ENCODE assay signal across 9 mouse cellular contexts in genomic region chr2:53029716-53030431, GRCm38 (mm10).
DNase-seq lines count a peak whose midpoint lies in the region; ATAC-seq and TF ChIP-seq lines count a peak whose summit lies in the region.
"Had no signal": no experiment of that assay in that cellular context is flagged by ENCODE, and none has a peak within 500 bp of the region (broad histone marks: within the 10 kb centered on the region; RNA-seq: fewer than 3 reads in every experiment).

No protein-coding gene starts in this region.

- no peak overlapping the region for H3K4me3 ChIP-seq in lung, embryonic 14.5 days (ENCODE audit: low read depth, low read length)
- no peak overlapping the region for H3K4me3 ChIP-seq in lung, adult 2 months (replicated peaks; ENCODE audit: extremely low read depth, low read depth, low read length)
- H3K4me3 ChIP-seq in embryonic facial prominence, embryonic 14.5 days (ENCODE audit: low read depth, low read length) = no peak overlapping the region
- no peak overlapping the region for H3K4me3 ChIP-seq in hindbrain, embryonic 11.5 days (ENCODE audit: low read depth, low read length)
- no peak overlapping the region for H3K4me3 ChIP-seq in neural tube, embryonic 15.5 days (replicated peaks)
- no peak overlapping the region for H3K4me3 ChIP-seq in cerebellum, adult 2 months (replicated peaks; ENCODE audit: insufficient read depth, low read depth, low read length)
- H3K4me3 ChIP-seq in liver, embryonic 12.5 days = no peak overlapping the region
- H3K4me3 ChIP-seq: liver, embryonic 13.5 days had no signal

- H3K4me1 ChIP-seq in lung, embryonic 14.5 days (ENCODE audit: insufficient read depth) = peaks cover 12% of the 10 kb centered on the region
- H3K4me1 ChIP-seq in lung, adult 2 months (ENCODE audit: control insufficient read depth, insufficient read depth, low read length) = peaks cover 3% of the 10 kb centered on the region
- peaks cover 32% of the 10 kb centered on the region for H3K4me1 ChIP-seq in embryonic facial prominence, embryonic 14.5 days (ENCODE audit: control insufficient read depth, insufficient read depth, low read length)
- H3K4me1 ChIP-seq in hindbrain, embryonic 11.5 days (replicated peaks; ENCODE audit: control insufficient read depth, insufficient read depth, low read length) = no peaks in the 10 kb centered on the region
- H3K4me1 ChIP-seq in neural tube, embryonic 15.5 days = 0 out of 2 replicates have a peak, but pooled peaks cover 8% of the 10 kb centered on the region
- H3K4me1 ChIP-seq in cerebellum, adult 2 months (ENCODE audit: control insufficient read depth, insufficient read depth, low read length) = no peaks in the 10 kb centered on the region
- H3K4me1 ChIP-seq in liver, embryonic 12.5 days = peaks cover 7% of the 10 kb centered on the region; the same call in 1 of the 2 replicates
- H3K4me1 ChIP-seq: liver, embryonic 13.5 days had no signal

- no peaks in the 10 kb centered on the region for H3K9me3 ChIP-seq in lung, embryonic 14.5 days (ENCODE audit: low read depth, low read length)
- no peaks in the 10 kb centered on the region for H3K9me3 ChIP-seq in embryonic facial prominence, embryonic 14.5 days (ENCODE audit: control insufficient read depth, low read length)
- H3K9me3 ChIP-seq in hindbrain, embryonic 11.5 days (ENCODE audit: control insufficient read depth, low read length) = no peaks in the 10 kb centered on the region
- H3K9me3 ChIP-seq in neural tube, embryonic 15.5 days (replicated peaks) = no peaks in the 10 kb centered on the region
- no peaks in the 10 kb centered on the region for H3K9me3 ChIP-seq in liver, embryonic 12.5 days (replicated peaks)
- H3K9me3 ChIP-seq: liver, embryonic 13.5 days had no signal

- ATAC-seq in lung, embryonic 14.5 days (ENCODE audit: insufficient read depth) = peak; percentile 87
- ATAC-seq in embryonic facial prominence, embryonic 14.5 days (ENCODE audit: low read depth) = peak; percentile 86
- no peak for ATAC-seq in hindbrain, embryonic 11.5 days (ENCODE audit: low FRiP score)
- ATAC-seq in neural tube, embryonic 15.5 days (ENCODE audit: low FRiP score) = no peak
- no peak for ATAC-seq in liver, embryonic 12.5 days

- TF ChIP-seq CTCF in lung, embryonic 14.5 days (IDR thresholded peaks at IDR 0.05; ENCODE audit: low read depth) = peak; percentile 36; the same call in 1 of the 2 replicates
- TF ChIP-seq CTCF in lung, adult 2 months (IDR thresholded peaks at IDR 0.05; ENCODE audit: insufficient read depth, low read length) = no peak
- no peak for TF ChIP-seq CTCF in cerebellum, adult 2 months (IDR thresholded peaks at IDR 0.05; ENCODE audit: borderline replicate concordance, insufficient read depth, low read depth, low read length)

- H3K27me3 ChIP-seq in lung, embryonic 14.5 days (ENCODE audit: insufficient read depth, low read length) = no peaks in the 10 kb centered on the region
- H3K27me3 ChIP-seq in embryonic facial prominence, embryonic 14.5 days (replicated peaks; ENCODE audit: control insufficient read depth, insufficient read depth, low read length) = no peaks in the 10 kb centered on the region
- H3K27me3 ChIP-seq in hindbrain, embryonic 11.5 days (ENCODE audit: control insufficient read depth, insufficient read depth, low read length) = no peaks in the 10 kb centered on the region
- H3K27me3 ChIP-seq in neural tube, embryonic 15.5 days (replicated peaks) = no peaks in the 10 kb centered on the region
- no peaks in the 10 kb centered on the region for H3K27me3 ChIP-seq in cerebellum, adult 2 months (ENCODE audit: control insufficient read depth, insufficient read depth, low read length)
- H3K27me3 ChIP-seq in liver, embryonic 12.5 days (replicated peaks) = no peaks in the 10 kb centered on the region
- H3K27me3 ChIP-seq: liver, embryonic 13.5 days had no signal

- no peaks in the 10 kb centered on the region for H3K36me3 ChIP-seq in lung, embryonic 14.5 days (ENCODE audit: insufficient read depth)
- no peaks in the 10 kb centered on the region for H3K36me3 ChIP-seq in embryonic facial prominence, embryonic 14.5 days (ENCODE audit: control insufficient read depth, insufficient read depth, low read length)
- no peaks in the 10 kb centered on the region for H3K36me3 ChIP-seq in hindbrain, embryonic 11.5 days (ENCODE audit: control insufficient read depth, insufficient read depth, low read length)
- no peaks in the 10 kb centered on the region for H3K36me3 ChIP-seq in neural tube, embryonic 15.5 days
- H3K36me3 ChIP-seq in liver, embryonic 12.5 days = no peaks in the 10 kb centered on the region
- H3K36me3 ChIP-seq: liver, embryonic 13.5 days had no signal

- 38% methylated on average over 7 of the region's 7 CpGs for WGBS in lung, embryonic 14.5 days
- 51% methylated on average over 7 of the region's 7 CpGs for WGBS in lung, adult 2 months
- 36% methylated on average over 7 of the region's 7 CpGs for WGBS in embryonic facial prominence, embryonic 14.5 days
- WGBS in hindbrain, embryonic 11.5 days = 51% methylated on average over 7 of the region's 7 CpGs
- 65% methylated on average over 7 of the region's 7 CpGs for WGBS in neural tube, embryonic 15.5 days
- 63% methylated on average over 7 of the region's 7 CpGs for WGBS in cerebellum, adult 2 months
- 73% methylated on average over 7 of the region's 7 CpGs for WGBS in liver, embryonic 12.5 days (ENCODE audit: insufficient replicate concordance)

- TF ChIP-seq POLR2A in lung, adult 2 months (IDR thresholded peaks at IDR 0.05; ENCODE audit: borderline replicate concordance, extremely low read depth, low read depth, low read length) = no peak
- no peak for TF ChIP-seq POLR2A in cerebellum, adult 2 months (IDR thresholded peaks at IDR 0.05; ENCODE audit: borderline replicate concordance, insufficient read depth, low read length)

- DNase-seq in lung, embryonic 14.5 days = peak; percentile 93
- no peak for DNase-seq in lung, adult 2 months
- peak; percentile 96 for DNase-seq in embryonic facial prominence, embryonic 14.5 days (ENCODE audit: low spot score)
- peak; percentile 28 for DNase-seq in hindbrain, embryonic 11.5 days (ENCODE audit: low spot score)
- DNase-seq in adrenal gland, postnatal 10 days = no peak
- no peak for DNase-seq in cerebellum, adult 2 months
- DNase-seq: liver, embryonic 13.5 days had no signal

- no peak overlapping the region for H3K9ac ChIP-seq in lung, embryonic 14.5 days
- no peak overlapping the region for H3K9ac ChIP-seq in embryonic facial prominence, embryonic 14.5 days (ENCODE audit: low read depth, low read length)
- no peak overlapping the region for H3K9ac ChIP-seq in hindbrain, embryonic 11.5 days (ENCODE audit: low read depth, low read length)
- H3K9ac ChIP-seq in neural tube, embryonic 15.5 days (replicated peaks) = no peak overlapping the region
- H3K9ac ChIP-seq in liver, embryonic 12.5 days = no peak overlapping the region
- H3K9ac ChIP-seq: liver, embryonic 13.5 days had no signal

- peak overlapping the region; percentile 95 for H3K27ac ChIP-seq in lung, embryonic 14.5 days (ENCODE audit: low read depth)
- H3K27ac ChIP-seq in embryonic facial prominence, embryonic 14.5 days (replicated peaks; ENCODE audit: low read depth, low read length) = peak overlapping the region; percentile 90
- 0 out of 2 replicates have a peak overlapping the region, but pooled peaks have one; percentile 17 for H3K27ac ChIP-seq in hindbrain, embryonic 11.5 days (ENCODE audit: low read depth, low read length)
- H3K27ac ChIP-seq in neural tube, embryonic 15.5 days (replicated peaks) = peak overlapping the region; percentile 54; the same call in 1 of the 2 replicates
- H3K27ac ChIP-seq in cerebellum, adult 2 months (ENCODE audit: insufficient read depth, low read length) = no peak overlapping the region
- H3K27ac ChIP-seq in liver, embryonic 12.5 days = no peak overlapping the region
- H3K27ac ChIP-seq: liver, embryonic 13.5 days had no signal

- peak overlapping the region; percentile 31; the same call in 1 of the 2 replicates for H3K4me2 ChIP-seq in lung, embryonic 14.5 days
- H3K4me2 ChIP-seq in embryonic facial prominence, embryonic 14.5 days (ENCODE audit: low read depth, low read length) = peak overlapping the region; percentile 23
- H3K4me2 ChIP-seq in hindbrain, embryonic 11.5 days (replicated peaks; ENCODE audit: low read depth, low read length) = no peak overlapping the region
- H3K4me2 ChIP-seq in neural tube, embryonic 15.5 days = no peak overlapping the region
- no peak overlapping the region for H3K4me2 ChIP-seq in liver, embryonic 12.5 days
- H3K4me2 ChIP-seq: liver, embryonic 13.5 days had no signal

Comparison
In these comparisons a context has a peak if more than half of its experiments do, and no peak if none do; other contexts are left out.
1. DNase-seq: peak in lung, embryonic 14.5 days (single experiment), embryonic facial prominence, embryonic 14.5 days (single experiment) and hindbrain, embryonic 11.5 days (single experiment); none in lung, adult 2 months (single experiment), adrenal gland, postnatal 10 days (single experiment) and cerebellum, adult 2 months (0 of 2).
2. ATAC-seq: peak in lung, embryonic 14.5 days (single experiment) and embryonic facial prominence, embryonic 14.5 days (single experiment); none in hindbrain, embryonic 11.5 days (single experiment), neural tube, embryonic 15.5 days (single experiment) and liver, embryonic 12.5 days (single experiment).
3. H3K27ac ChIP-seq: peak in lung, embryonic 14.5 days (single experiment), embryonic facial prominence, embryonic 14.5 days (single experiment), hindbrain, embryonic 11.5 days (single experiment) and neural tube, embryonic 15.5 days (single experiment); none in cerebellum, adult 2 months (single experiment) and liver, embryonic 12.5 days (single experiment).
4. H3K4me2 ChIP-seq: peak in lung, embryonic 14.5 days (single experiment) and embryonic facial prominence, embryonic 14.5 days (single experiment); none in hindbrain, embryonic 11.5 days (single experiment), neural tube, embryonic 15.5 days (single experiment) and liver, embryonic 12.5 days (single experiment).